Mouse (Mus musculus) liver, embryonic 13.5 days (tissue): ENCODE results near the gene Camk2b. TPM values are rescaled to one million over a fixed set of nuclear protein-coding genes. Genes with fewer than 3 reads are reported as not detected.

Source experiments
- ATAC-seq: fragments of 200-750 bp; cut with Nextera tagmentation; 2 replicates; pipeline ENCODE4 v1.8.0; 2017; ENCODE audit warnings: low read depth, mild to moderate bottlenecking, moderate number of reproducible peaks, moderate library complexity
- DNase-seq: peaks from one replicate; pipeline ENCODE4 v3.0.0; 2022
- H3K27ac ChIP-seq: fragments of 300-500 bp; sonication (generic); 2 replicates; pipeline ENCODE4 v1.5.1; 2015; ENCODE audit warnings: moderate library complexity, mild to moderate bottlenecking, inconsistent platforms
- H3K27me3 ChIP-seq: fragments of 300-500 bp; sonication (generic); 2 replicates; pipeline ENCODE4 v1.6.1; 2015; ENCODE audit warnings: mild to moderate bottlenecking, inconsistent platforms
- H3K36me3 ChIP-seq: fragments of 300-500 bp; sonication (generic); 2 replicates; pipeline ENCODE4 v1.6.1; 2015; ENCODE audit warnings: mild to moderate bottlenecking, inconsistent platforms
- H3K4me1 ChIP-seq: fragments of 300-500 bp; sonication (generic); replicated peaks from 2 replicates; pipeline ENCODE4 v1.6.1; 2015; ENCODE audit warnings: inconsistent platforms
- H3K4me2 ChIP-seq: fragments of 300-500 bp; sonication (generic); 2 replicates; pipeline ENCODE4 v1.6.1; 2015; ENCODE audit warnings: inconsistent platforms, mild to moderate bottlenecking, moderate library complexity
- H3K4me3 ChIP-seq: fragments of 300-500 bp; sonication (generic); replicated peaks from 2 replicates; pipeline ENCODE4 v1.5.1; 2015; ENCODE audit warnings: mild to moderate bottlenecking, inconsistent platforms
- H3K9ac ChIP-seq: fragments of 300-500 bp; sonication (generic); 2 replicates; pipeline ENCODE4 v1.6.1; 2015; ENCODE audit warnings: mild to moderate bottlenecking, inconsistent platforms
- H3K9me3 ChIP-seq: fragments of 300-500 bp; sonication (generic); replicated peaks from 2 replicates; pipeline ENCODE4 v1.6.1; 2016; ENCODE audit warnings: inconsistent platforms
- WGBS: fragments of 180-500 bp; shearing (Covaris S2); methylation state at CpG from one replicate; pipeline ENCODE4 v1.1.7; 2015; ENCODE audit not compliant: insufficient replicate concordance; 5-methylcytosine and 5-hydroxymethylcytosine counted together
- polyA plus RNA-seq: library from polyadenylated mRNA; unstranded; fragments of >200 nt; fragmentation: Nextera tagmentation; extraction: Ambion mirVana; gene quantifications from 2 replicates; pipeline ENCODE4 v1.2.1, GENCODE M21; 2015

Camk2b gene
- polyA plus RNA-seq, 1 experiment from 2014 or later = 0.35 TPM

GRCm38 (mm10) chr11:5930578-5930977, 135.6 kb downstream of the Camk2b start:
- Histone ChIP-seq H3K27ac (no peak overlapping the region), H3K4me2 (no peak overlapping the region), H3K4me1 (no peaks in the 10 kb centered on the region), H3K36me3 (no peaks in the 10 kb centered on the region), H3K9ac (no peak overlapping the region), H3K4me3 (no peak overlapping the region), H3K27me3 (no peaks in the 10 kb centered on the region), H3K9me3 (no peaks in the 10 kb centered on the region)
- ATAC-seq (no peak), DNase-seq (no peak)
- WGBS = 57% methylated on average over 1 of the region's 1 CpGs

- H3K9me3 ChIP-seq = no peaks in the 10 kb centered on the region
- DNase-seq (no peak), ATAC-seq (no peak)
- no peaks in the 10 kb centered on the region for H3K27me3 ChIP-seq
- H3K4me3 ChIP-seq = no peak overlapping the region
- no peak overlapping the region for H3K27ac ChIP-seq
- H3K9ac ChIP-seq = no peak overlapping the region
- H3K4me2 ChIP-seq = no peak overlapping the region
- no peaks in the 10 kb centered on the region for H3K36me3 ChIP-seq
- WGBS = 70% methylated on average over 3 of the region's 3 CpGs
- H3K4me1 ChIP-seq = no peaks in the 10 kb centered on the region
These were observed 139.4 kb downstream of the Camk2b start for GRCm38 (mm10) chr11:5926696-5927220.

- Histone ChIP-seq H3K4me2 (no peak overlapping the region), H3K27ac (no peak overlapping the region), H3K9me3 (no peaks in the 10 kb centered on the region), H3K27me3 (no peaks in the 10 kb centered on the region), H3K4me1 (peaks cover 5% of the 10 kb centered on the region; the same call in 1 of the 2 replicates), H3K4me3 (no peak overlapping the region), H3K36me3 (no peaks in the 10 kb centered on the region), H3K9ac (no peak overlapping the region)
- no peak for DNase-seq
- WGBS = 56% methylated on average over 8 of the region's 8 CpGs
- ATAC-seq = no peak
These were observed 141.5 kb downstream of the Camk2b start for GRCm38 (mm10) chr11:5924699-5925098.

GRCm38 (mm10) chr11:5920323-5920960, 145.7 kb downstream of the Camk2b start:
- Histone ChIP-seq H3K9ac (no peak overlapping the region), H3K36me3 (no peaks in the 10 kb centered on the region), H3K4me1 (peaks cover 5% of the 10 kb centered on the region; the same call in 1 of the 2 replicates), H3K4me2 (0 out of 2 replicates have a peak overlapping the region, but pooled peaks have one; percentile 14), H3K4me3 (no peak overlapping the region), H3K9me3 (no peaks in the 10 kb centered on the region), H3K27ac (0 out of 2 replicates have a peak overlapping the region, but pooled peaks have one; percentile 18), H3K27me3 (no peaks in the 10 kb centered on the region)
- DNase-seq (no peak), ATAC-seq (peak; percentile 71)
- WGBS = 26% methylated on average over 17 of the region's 17 CpGs

Other genes with a start within 250 kb of the Camk2b start
- 2.0 and 2.2 TPM in 2 replicates for gene Polm, start 228.3 kb downstream of the Camk2b start, polyA plus RNA-seq
- 5.9 and 6.5 TPM in 2 replicates for gene Aebp1, start 204.4 kb downstream of the Camk2b start, polyA plus RNA-seq
- 86.1 and 90.7 TPM in 2 replicates for gene Pold2, start 188.1 kb downstream of the Camk2b start, polyA plus RNA-seq
- 9.9 and 14.3 TPM in 2 replicates for gene Myl7, start 167.6 kb downstream of the Camk2b start, polyA plus RNA-seq
- 0.30 and 0.31 TPM in 2 replicates for gene Gck, start 116.3 kb downstream of the Camk2b start, polyA plus RNA-seq
- 22.4 and 23.6 TPM in 2 replicates for gene Ykt6, start 110.7 kb downstream of the Camk2b start, polyA plus RNA-seq
- 0.09 and 0.13 TPM in 2 replicates for gene A730071L15Rik, start 133.7 kb upstream of the Camk2b start, polyA plus RNA-seq
- 15.9 TPM in 2 replicates for gene Nudcd3, start 134.1 kb upstream of the Camk2b start, polyA plus RNA-seq
- 0.08 and 0.10 TPM in 2 replicates for gene Npc1l1, start 163.8 kb upstream of the Camk2b start, polyA plus RNA-seq
- 72.6 and 78.4 TPM in 2 replicates for gene Ddx56, start 201.4 kb upstream of the Camk2b start, polyA plus RNA-seq
- 37.0 and 42.9 TPM in 2 replicates for gene Tmed4, start 208.5 kb upstream of the Camk2b start, polyA plus RNA-seq
- 83.9 and 102 TPM in 2 replicates for gene Ogdh, start 225.3 kb upstream of the Camk2b start, polyA plus RNA-seq